Mouse (Mus musculus) heart, postnatal 0 days (tissue): ENCODE results near the gene Tbc1d10a. TPM values are rescaled to one million over a fixed set of nuclear protein-coding genes. Genes with fewer than 3 reads are reported as not detected.

Experiments
- ATAC-seq: fragments of 200-750 bp; cut with Nextera tagmentation; 2 replicates; pipeline ENCODE4 v1.8.0; 2017; ENCODE audit warnings: low read depth, moderate number of reproducible peaks, moderate library complexity; ENCODE audit not compliant: insufficient read depth
- DNase-seq: peaks from one replicate; pipeline ENCODE4 v3.0.0-alpha.2; 2016; ENCODE audit warnings: low spot score
- H3K27ac ChIP-seq: fragments of 300-500 bp; sonication (generic); 2 replicates; pipeline ENCODE4 v1.5.1; 2014; ENCODE audit warnings: low read depth, mild to moderate bottlenecking
- H3K27me3 ChIP-seq: fragments of 300-500 bp; sonication (generic); 2 replicates; pipeline ENCODE4 v1.6.1; 2014; ENCODE audit warnings: low read length, mixed read lengths; ENCODE audit not compliant: control insufficient read depth, insufficient read depth
- H3K36me3 ChIP-seq: fragments of 300-500 bp; sonication (generic); replicated peaks from 2 replicates; pipeline ENCODE4 v1.6.1; 2014; ENCODE audit warnings: low read length, mixed read lengths; ENCODE audit not compliant: control insufficient read depth, insufficient read depth
- H3K4me1 ChIP-seq: fragments of 300-500 bp; sonication (generic); 2 replicates; pipeline ENCODE4 v1.6.1; 2014; ENCODE audit warnings: antibody characterized with exemption; ENCODE audit not compliant: control insufficient read depth, insufficient read depth
- H3K4me2 ChIP-seq: fragments of 300-500 bp; sonication (generic); 2 replicates; pipeline ENCODE4 v1.6.1; 2014; ENCODE audit warnings: low read depth, mild to moderate bottlenecking, low read length, moderate library complexity
- H3K4me3 ChIP-seq: fragments of 300-500 bp; sonication (generic); 2 replicates; pipeline ENCODE4 v1.5.1; 2014; ENCODE audit warnings: low read depth, low read length
- H3K9ac ChIP-seq: fragments of 300-500 bp; sonication (generic); replicated peaks from 2 replicates; pipeline ENCODE4 v1.6.1; 2014; ENCODE audit warnings: low read depth, low read length, mixed read lengths
- H3K9me3 ChIP-seq: fragments of 300-500 bp; sonication (generic); replicated peaks from 2 replicates; pipeline ENCODE4 v1.6.1; 2016; ENCODE audit warnings: low read length; ENCODE audit not compliant: control insufficient read depth
- CTCF ChIP-seq: IDR thresholded peaks from 2 replicates; pipeline ENCODE4 v1.5.1; 2016; ENCODE audit warnings: antibody characterized with exemption, control low read depth, low read depth
- EP300 ChIP-seq: IDR thresholded peaks from 2 replicates; pipeline ENCODE4 v1.6.1; 2016; ENCODE audit warnings: antibody characterized with exemption, low read depth
- WGBS: fragments of 180-500 bp; shearing (Covaris S2); extraction: QIAGEN DNeasy Blood & Tissue Kit; methylation state at CpG from one replicate; pipeline ENCODE4 v1.1.7; 2014; 5-methylcytosine and 5-hydroxymethylcytosine counted together
- polyA plus RNA-seq: library from polyadenylated mRNA; unstranded; fragments of >200 nt; fragmentation: Nextera tagmentation; extraction: Ambion mirVana; gene quantifications from 2 replicates; pipeline ENCODE4 v1.2.1, GENCODE M21; 2015
- total RNA-seq: library from RNA; depleted of rRNA; stranded (reverse); fragments of >200 nt; gene quantifications from 2 replicates; pipeline ENCODE4 v1.2.3, GENCODE M21; 2014; ENCODE audit warnings: low replicate concordance

The Tbc1d10a gene
- total and polyA plus RNA-seq, 2 experiments from 2014 or later: 10.9 to 31.3 TPM

DNA sequence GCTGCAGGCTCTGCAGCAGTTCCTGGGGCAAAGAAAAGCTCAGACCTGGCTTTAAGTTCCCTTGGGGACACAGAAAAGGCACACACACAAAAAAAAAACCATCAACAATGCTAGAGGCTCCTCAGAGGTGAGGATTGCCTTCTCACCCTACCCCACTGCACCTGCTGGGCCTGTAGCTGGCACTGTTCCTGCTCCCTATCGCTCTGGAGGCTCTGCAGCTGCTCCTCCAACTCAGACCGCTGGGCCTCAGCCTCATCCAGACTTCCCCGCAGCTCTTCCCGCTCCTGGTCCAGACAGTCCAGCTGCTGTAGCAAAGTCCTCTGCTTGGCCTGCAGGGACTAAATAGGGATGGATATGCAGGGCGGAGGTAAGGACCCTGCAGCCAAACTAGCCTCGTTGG, 40.2 kb upstream of the Tbc1d10a start:
- WGBS: 59% methylated on average over 6 of the region's 6 CpGs
- H3K27me3 ChIP-seq: no peaks in the 10 kb centered on the region
- no peaks in the 10 kb centered on the region for H3K4me1 ChIP-seq
- H3K27ac ChIP-seq: no peak overlapping the region
- ATAC-seq (no peak), DNase-seq (no peak)
- no peak overlapping the region for H3K4me2 ChIP-seq
- H3K9ac ChIP-seq: no peak overlapping the region
- no peak overlapping the region for H3K4me3 ChIP-seq
- H3K9me3 ChIP-seq: no peaks in the 10 kb centered on the region
- peaks cover 31% of the 10 kb centered on the region for H3K36me3 ChIP-seq
- TF ChIP-seq EP300 (no peak), CTCF (no peak)

- no peaks in the 10 kb centered on the region for H3K27me3 ChIP-seq
- WGBS: 71% methylated on average over 10 of the region's 10 CpGs
- no peak for DNase-seq
- no peak overlapping the region for H3K9ac ChIP-seq
- ATAC-seq: no peak
- H3K27ac ChIP-seq: no peak overlapping the region
- TF ChIP-seq EP300: no peak
- TF ChIP-seq CTCF: no peak
- no peaks in the 10 kb centered on the region for H3K9me3 ChIP-seq
- no peak overlapping the region for H3K4me2 ChIP-seq
- H3K36me3 ChIP-seq: peaks cover 24% of the 10 kb centered on the region
- no peaks in the 10 kb centered on the region for H3K4me1 ChIP-seq
- no peak overlapping the region for H3K4me3 ChIP-seq
Measured at GRCm38 (mm10) chr11:4147098-4147497, 39.5 kb upstream of the Tbc1d10a start.

DNA sequence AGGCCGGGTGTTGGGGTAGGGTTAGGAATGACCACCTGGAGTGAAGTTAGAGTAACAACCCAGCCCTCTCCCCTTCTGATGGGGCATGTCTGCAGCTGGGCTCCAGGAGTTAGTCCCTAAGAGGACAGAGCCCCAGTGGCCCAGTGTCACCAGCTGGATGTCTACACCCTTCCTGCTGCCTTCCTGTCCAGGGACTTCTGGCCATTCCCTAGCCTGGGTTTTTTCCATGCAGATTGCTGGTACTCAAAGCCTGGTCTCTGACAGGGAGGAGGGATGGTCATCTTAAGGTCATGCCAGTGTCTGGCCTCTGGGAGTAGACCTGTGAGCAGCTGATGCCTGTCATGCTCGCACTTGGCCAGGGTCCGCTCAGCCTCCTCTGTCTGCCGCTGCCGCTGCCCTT, 38.5 kb upstream of the Tbc1d10a start:
- Histone ChIP-seq H3K4me1 (no peaks in the 10 kb centered on the region), H3K9ac (no peak overlapping the region), H3K4me2 (no peak overlapping the region), H3K27me3 (no peaks in the 10 kb centered on the region), H3K27ac (no peak overlapping the region), H3K9me3 (no peaks in the 10 kb centered on the region), H3K4me3 (no peak overlapping the region), H3K36me3 (peaks cover 14% of the 10 kb centered on the region)
- 85% methylated on average over 5 of the region's 5 CpGs for WGBS
- ATAC-seq: no peak; the same call in 1 of the 2 replicates
- no peak for DNase-seq
- TF ChIP-seq CTCF (no peak), EP300 (no peak)

- H3K27me3 ChIP-seq: no peaks in the 10 kb centered on the region
- no peak overlapping the region for H3K9ac ChIP-seq
- H3K4me2 ChIP-seq: no peak overlapping the region
- peaks cover 9% of the 10 kb centered on the region for H3K36me3 ChIP-seq
- no peaks in the 10 kb centered on the region for H3K4me1 ChIP-seq
- WGBS: 81% methylated on average over 9 of the region's 9 CpGs
- no peak overlapping the region for H3K27ac ChIP-seq
- no peak for DNase-seq
- TF ChIP-seq EP300 (no peak), CTCF (no peak)
- H3K9me3 ChIP-seq: no peaks in the 10 kb centered on the region
- H3K4me3 ChIP-seq: no peak overlapping the region
- no peak for ATAC-seq
Measured at GRCm38 (mm10) chr11:4148536-4149156, 37.9 kb upstream of the Tbc1d10a start.

DNA sequence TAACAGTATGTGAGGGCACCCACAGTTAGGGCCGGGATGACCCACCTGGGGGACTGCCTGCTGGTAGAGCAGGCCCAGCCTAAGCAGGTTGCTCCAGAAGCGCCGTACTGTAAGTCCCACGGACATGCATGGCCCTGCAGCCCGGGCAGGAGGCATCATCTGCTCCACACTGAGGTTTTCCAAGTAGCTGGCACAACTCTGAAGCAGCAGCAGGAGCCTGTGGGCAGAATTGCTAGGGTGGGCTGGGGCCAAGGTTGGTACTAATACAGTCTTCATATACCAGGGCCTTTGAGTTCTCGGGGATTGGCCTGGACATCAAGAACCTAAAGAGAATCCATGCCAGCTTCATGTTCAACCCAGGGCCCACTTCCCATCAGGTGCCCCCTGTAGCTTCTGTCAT, 36.7 kb upstream of the Tbc1d10a start:
- Histone ChIP-seq H3K4me3 (no peak overlapping the region), H3K4me1 (no peaks in the 10 kb centered on the region), H3K4me2 (no peak overlapping the region), H3K27me3 (no peaks in the 10 kb centered on the region), H3K27ac (no peak overlapping the region), H3K9me3 (no peaks in the 10 kb centered on the region), H3K36me3 (no peaks in the 10 kb centered on the region), H3K9ac (no peak overlapping the region)
- no peak for ATAC-seq
- 83% methylated on average over 6 of the region's 6 CpGs for WGBS
- TF ChIP-seq EP300 (no peak), CTCF (no peak)
- no peak for DNase-seq

DNA sequence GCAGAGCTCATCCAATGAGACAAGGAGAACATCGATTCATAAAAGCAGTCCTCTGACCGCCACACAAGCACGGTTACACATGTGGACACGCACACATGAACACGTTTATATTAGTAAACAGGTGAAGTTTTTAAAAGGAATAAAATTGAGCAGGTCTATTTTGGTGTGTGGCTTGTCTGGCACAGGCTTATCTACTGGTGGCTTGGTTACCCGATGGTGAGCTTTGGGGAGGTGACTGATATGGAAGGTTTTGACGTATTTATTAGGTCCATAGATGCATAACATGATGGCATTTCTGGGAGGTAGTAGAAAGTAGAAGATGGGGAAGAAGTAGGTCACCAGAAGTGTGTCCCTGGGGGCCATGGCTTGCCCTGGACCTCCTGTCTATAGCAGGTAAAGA, 32.9 kb upstream of the Tbc1d10a start:
- no peak for ATAC-seq
- no peak overlapping the region for H3K27ac ChIP-seq
- no peak for DNase-seq
- whole genome bisulfite sequencing: 78% methylated on average over 7 of the region's 7 CpGs
- H3K36me3 ChIP-seq: no peaks in the 10 kb centered on the region
- H3K9me3 ChIP-seq: no peaks in the 10 kb centered on the region
- no peaks in the 10 kb centered on the region for H3K27me3 ChIP-seq
- H3K4me1 ChIP-seq: no peaks in the 10 kb centered on the region
- H3K4me2 ChIP-seq: no peak overlapping the region
- H3K9ac ChIP-seq: no peak overlapping the region
- TF ChIP-seq EP300 (no peak), CTCF (no peak)
- H3K4me3 ChIP-seq: no peak overlapping the region
